Mouse (Mus musculus): ENCODE data around the gene Pnrc1. TPM values are rescaled to one million over a fixed set of nuclear protein-coding genes. Genes with fewer than 3 reads are reported as not detected.

Pnrc1 gene
- polyA plus RNA-seq, 3 experiments from 2014 or later: 55.0 to 86.9 (median 86.3) TPM

DNA sequence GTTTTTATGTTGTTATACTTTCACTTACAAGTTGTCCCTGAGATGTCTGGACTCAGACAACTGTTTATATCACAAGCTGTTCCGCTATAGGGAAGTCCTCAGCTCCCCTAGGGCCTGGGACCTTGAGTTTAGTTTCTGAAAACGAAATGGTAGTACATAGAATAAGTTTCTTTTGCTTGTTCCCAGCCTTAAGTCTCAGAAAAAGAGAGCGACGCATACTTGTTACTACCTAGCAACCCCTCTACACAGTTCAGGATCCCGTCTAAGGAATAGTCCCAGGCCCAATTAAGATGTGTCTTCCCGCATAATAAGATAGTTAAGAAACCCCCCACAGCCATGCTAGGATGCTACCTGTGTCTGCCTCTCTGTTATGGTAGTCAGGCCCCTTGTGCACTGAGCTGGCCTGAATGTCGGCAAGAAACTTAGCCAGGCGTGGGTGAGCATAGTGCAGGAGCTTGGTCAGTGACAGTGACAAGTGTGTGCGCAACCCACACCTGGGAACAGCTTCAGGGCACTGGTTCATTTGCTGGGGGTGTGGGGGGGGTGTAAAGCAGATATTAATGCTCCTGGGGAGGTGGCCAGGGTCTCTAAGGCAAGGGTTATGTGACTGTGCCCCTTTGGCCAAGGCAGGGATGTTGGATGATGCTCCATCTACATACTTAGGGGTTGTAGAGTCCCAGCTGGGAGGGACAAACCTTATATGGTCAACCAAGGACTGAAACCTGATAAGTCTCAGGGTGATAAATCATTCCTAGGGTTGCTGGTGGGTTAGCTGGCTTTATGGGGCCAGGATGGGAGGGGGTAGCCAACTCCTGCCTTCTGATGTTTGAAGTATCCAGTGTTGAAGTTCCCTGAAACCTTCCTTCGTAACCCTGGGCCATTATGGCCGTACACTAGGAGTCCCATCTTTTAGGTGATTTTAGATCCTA lies 19.3 kb downstream of the Pnrc1 start:
- ATAC-seq: peak; percentile 16

DNA sequence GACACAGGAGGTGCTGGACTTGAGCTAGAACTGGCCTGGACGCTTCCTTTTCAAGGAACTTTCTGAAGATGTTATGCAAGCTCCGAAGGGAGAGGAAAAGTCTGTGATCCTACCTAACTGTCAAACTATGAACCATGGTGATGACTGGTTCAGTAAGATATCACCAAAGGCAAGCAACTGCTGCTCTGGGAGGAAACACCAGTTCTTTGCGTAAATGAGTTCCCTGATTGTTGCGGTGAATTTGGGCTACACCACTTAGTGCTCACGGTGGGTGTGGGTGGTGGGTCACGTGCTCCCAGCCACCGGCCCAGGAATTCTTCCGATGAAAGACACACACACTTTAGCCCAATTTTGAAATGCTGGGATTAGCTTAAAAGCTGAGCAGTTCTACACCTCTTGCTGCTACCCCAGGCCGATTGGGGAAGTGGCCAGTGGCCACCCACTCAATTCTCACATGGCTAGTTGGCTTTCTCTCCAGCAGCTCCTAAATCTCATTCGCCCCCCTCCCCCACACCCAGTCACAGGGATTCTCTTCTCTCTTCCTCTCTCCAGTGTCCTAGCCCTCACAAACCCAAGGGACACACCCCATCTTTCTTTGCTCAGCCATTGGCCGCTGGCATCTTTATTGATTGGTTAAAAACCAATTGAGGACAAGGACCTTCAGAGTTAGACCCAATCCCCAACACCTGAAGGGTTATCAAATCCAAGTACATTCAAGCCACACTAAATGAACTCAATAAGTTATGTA lies 24.8 kb downstream of the Pnrc1 start:
- ATAC-seq: no peak

DNA sequence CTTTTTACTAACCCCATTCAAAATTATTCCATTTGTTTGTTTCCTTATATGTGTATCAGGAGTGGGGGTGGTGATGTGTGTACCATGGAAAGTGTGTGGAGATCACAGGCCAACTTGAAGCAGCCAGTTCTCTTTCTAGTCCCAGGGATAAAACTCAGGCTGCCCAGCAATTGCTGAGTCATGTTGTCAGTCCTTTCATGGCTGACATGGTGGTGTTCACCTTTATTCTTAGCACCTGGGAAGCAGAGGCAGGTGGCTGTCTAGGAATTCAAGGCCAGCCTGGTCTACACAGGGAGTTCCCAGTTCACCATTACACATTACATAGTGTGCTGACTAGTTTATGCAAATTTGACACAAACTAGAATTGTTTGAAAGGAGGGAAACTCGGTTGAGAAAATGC lies 27.1 kb downstream of the Pnrc1 start:
- ATAC-seq: no peak

DNA sequence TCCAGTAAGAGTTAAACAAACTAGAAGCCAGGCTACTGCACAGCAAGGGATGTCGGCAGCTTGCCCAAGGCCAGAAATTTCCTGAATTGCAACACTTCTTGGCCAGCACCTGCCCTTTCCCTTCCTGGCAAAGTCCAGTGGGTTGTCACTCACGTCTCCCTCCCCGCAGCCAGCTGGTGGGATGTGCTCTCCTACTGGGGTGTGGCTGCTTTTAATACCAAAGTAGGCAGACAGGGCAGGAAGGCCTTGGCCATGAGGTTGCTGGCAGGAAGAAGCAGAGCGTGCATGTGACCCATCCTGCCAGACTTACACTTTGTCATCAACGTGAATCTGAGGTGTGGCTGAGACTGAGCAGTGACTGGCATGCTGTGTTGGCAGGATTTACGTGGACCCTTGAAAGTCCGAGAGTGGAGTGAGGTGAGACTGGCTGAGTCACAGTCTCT lies 28.6 kb downstream of the Pnrc1 start:
- peak; percentile 94 for ATAC-seq

DNA sequence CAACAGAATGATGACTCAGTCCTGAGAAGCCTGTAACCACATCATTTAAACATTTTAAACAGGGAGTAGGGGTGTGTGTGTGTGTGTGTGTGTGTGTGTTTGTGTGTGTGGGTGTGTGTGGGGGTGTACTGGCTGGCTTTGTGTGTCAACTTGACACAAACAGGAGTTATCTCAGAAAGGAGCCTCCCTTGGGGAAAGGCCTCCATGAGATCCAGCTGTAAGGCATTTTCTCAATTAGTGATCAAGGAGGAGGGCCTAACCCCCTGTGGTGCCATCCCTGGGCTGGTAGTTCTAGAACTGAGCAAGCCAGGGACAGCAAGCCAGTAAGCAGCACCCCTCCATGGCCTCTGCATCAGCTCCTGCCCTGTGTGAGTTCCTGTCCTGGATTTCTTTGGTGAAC lies 29.7 kb downstream of the Pnrc1 start:
- no peak for ATAC-seq

DNA sequence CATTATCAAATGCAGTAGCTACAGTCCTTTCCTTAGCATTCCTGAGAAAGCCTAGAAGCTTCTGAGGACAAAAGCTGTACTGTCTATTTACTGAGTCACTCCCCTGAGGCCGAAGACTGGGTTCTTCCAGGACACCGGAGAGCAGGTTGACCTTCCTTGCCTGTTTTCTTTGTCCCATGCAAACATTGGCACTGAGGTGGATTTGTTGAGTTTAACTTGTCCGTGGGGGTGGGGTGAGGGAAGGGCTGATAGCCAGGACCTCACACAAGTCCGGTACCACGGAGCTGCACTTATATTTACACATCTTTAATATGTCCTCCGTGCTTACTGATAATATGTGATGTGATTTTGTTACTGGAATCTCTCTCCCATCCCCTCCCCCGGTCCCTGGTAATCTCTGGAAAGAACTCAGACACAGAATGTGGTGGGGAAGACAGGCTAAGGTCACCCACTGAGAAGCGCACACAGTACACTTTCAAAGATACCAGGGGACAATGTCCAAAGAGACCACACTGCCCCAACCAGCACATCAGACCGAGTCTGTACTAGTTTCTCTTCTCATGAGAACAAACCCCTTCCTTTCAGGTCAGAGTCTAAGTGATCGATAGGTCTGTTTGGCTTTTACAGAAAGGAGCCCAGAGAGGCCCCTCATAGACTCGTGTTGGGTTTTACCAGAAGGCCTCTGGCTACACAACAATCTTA lies 32.5 kb downstream of the Pnrc1 start:
- no peak for ATAC-seq

DNA sequence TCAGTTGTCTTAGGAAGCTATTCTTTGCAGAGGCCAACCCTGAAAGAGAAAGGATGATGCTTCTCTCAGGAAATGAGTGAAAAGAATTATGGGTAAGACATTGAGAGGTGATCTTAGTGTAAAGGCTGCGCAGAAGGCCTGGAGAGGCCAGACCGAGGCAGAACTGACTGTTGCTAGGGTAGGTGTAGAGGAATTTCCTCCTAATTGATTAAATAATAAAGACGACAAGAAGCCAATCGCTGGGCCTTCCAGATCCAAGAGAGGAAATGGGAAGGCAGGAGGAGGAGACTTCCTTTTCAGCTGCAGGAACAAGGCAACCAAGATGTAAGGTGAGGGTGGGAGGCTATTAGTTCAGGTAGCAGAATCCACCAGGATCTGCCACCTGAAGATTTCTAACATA lies 35.3 kb downstream of the Pnrc1 start:
- ATAC-seq: peak; percentile 49

DNA sequence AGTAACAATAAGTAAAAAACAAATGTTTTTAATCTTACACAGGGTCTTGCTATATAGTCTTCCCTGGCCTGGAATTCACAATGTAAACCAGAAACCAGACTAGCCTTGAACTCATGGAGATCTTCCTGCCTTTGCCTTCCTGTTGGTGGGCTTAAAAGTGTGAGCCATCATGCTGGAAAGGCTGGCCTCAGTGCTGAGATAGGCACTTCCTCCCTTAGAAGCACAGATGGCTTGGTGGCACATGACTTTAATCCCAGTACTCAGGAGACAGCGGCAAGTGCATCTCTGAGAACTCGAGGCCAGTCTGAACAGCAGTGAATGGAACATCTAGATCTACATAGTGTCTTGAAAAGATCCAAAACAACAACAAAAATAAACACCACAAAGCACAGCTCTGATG lies 39.1 kb downstream of the Pnrc1 start:
- no peak for ATAC-seq

DNA sequence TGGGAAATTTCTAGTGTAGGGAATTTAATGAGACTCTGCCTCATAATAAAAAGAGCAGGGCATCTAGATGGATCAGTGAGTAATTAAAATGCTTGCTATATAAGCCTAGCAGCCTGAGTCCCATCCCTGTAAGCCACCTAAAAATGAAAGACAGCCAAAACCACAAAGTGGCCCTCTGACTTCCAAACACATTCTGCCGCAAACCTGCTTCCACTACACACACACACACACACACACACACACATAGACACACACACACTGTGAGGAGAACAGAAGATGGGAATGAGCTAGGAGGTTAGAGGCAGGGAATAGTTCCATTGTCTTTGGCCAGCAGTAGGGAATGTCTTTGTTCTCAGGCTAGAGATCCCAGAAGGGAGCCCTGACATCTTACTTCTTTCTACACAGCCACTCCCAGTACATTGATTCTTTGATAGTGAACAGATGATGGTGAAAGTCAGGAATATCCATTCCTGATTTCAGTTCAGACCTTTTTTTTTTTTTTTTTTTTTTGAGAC lies 40.2 kb downstream of the Pnrc1 start:
- ATAC-seq: no peak

DNA sequence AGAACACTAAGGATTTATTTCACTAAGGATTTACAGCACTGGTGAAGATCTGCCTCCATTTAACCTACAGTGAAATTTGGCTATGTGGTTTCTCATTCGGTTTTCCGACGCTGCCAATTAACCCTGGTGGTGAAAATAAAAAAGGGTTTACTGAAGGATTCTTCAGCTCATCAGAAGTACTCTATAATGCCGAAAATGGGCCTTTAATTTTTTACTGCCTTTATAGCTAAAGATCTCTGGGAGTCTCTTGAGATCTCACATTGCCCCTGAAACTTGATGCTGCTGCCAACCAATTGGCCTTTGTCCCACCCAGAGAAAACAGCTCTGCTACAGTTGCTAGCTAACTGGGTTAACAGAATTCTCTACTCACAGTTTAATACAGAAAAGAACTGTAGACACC lies 41.0 kb downstream of the Pnrc1 start:
- no peak for ATAC-seq

DNA sequence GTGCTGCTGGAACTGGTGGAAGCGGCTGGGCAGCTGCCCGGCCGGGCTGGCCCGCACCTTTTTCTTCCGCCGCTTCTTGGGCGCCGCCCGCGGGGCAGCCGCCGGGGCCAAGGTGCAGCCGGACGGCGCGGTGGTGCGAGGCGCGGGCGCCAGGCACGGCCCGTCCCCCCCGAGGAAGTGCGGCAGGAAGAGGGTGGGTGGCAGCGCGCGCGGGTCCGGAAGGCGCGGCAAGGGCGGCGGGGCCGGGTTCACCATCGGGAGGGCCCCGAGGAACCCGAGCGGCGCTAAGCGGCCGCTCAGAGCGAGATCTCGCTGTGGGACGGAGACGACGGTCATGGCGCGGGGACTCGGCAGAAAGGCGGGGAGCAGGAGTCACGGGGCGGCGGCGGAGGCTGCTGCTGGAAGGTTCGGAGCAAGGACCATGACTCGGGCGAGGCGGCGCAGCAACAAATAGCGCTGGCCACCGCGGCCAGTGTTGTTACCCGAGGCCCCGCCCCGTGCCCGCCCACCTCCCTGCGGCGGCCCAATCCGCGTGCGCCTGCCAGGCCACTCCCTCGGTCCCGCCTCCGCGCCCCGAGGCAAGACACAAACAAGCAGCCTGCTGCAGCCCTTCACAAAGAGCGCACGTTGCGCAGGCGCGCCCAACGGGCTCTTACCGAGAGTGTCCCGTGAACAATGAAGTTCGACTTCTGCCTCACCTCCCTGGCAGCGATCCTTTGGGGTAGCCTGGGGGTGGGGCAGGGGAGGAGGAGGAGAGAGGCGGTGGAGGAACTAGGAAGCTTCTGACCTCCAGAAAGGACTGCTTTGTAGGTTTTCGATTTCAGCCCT lies 41.7 kb downstream of the Pnrc1 start:
- peak; percentile 60 for ATAC-seq

DNA sequence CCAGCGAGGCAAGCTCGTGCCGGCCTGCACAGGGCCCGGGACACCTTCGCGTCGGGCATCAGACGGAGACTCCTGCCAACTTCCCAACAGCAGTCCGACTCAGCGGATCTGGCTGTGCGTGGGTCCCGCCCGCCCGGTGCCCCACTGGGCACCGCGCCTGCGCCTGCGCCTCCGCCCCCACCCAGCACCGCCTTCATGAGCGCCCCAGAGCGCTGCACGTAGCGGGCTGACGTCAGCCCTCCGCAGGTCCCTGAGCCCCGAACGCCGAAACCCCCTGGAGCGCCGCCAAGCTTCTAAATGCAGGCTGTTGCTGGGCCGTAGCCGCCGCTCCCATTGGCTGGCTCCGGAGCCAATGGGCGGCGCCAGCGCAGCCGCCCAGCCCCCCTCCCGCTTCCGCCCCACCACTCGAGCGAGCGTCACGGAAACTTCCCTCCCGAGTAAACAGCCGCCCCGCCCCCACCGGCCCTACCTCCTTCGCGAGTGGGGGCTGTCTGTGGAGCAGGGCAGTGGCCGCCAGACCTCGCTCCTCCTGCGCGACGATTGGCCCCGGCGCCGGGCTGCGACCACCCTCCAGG lies 42.4 kb downstream of the Pnrc1 start:
- peak; percentile 72 for ATAC-seq

DNA sequence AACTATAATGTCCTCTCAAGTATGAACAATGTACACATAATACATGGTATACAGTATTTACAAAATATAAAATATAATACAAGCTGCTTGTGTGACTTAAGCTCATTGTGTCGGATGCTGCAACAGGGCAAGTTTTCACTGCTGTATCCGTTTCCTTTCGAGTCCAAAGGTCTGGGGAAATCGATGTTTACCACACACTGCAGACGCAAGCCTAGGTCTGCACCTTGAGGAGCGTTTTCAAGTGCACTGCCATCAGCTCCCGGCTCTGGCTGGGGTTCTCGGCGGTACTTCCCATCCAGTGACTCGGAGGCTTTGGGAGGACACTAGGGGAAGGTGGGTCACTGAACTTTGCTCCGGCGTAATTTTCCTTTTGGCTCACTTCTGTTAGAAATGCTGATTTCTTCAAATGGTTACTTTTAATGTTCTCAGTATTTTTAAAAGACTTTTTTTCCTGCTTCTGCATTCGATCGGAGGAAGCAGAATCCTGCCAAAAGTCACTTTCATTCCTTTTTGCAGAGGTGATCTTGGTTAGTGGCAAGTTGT lies 44.0 kb downstream of the Pnrc1 start:
- ATAC-seq: no peak

DNA sequence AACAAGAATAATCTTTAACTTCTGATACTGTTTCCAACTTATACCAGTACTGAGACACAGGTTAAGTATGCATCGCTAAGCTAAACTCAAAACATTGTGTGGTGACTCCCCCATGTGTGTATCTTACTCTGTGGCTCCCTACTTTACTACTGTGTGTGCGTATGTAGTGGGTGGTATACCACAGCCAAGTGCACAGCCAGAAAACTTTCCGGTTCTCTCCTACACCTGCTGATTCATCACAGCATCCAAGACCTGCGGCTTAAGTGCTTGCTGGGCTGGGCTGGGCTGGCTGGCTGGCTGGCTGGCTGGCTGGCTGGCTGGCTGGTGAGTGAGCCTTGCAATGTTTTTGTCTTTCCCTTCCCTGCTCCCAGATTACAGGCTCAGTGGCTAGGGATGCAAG lies 46.0 kb downstream of the Pnrc1 start:
- ATAC-seq: peak; percentile 13

DNA sequence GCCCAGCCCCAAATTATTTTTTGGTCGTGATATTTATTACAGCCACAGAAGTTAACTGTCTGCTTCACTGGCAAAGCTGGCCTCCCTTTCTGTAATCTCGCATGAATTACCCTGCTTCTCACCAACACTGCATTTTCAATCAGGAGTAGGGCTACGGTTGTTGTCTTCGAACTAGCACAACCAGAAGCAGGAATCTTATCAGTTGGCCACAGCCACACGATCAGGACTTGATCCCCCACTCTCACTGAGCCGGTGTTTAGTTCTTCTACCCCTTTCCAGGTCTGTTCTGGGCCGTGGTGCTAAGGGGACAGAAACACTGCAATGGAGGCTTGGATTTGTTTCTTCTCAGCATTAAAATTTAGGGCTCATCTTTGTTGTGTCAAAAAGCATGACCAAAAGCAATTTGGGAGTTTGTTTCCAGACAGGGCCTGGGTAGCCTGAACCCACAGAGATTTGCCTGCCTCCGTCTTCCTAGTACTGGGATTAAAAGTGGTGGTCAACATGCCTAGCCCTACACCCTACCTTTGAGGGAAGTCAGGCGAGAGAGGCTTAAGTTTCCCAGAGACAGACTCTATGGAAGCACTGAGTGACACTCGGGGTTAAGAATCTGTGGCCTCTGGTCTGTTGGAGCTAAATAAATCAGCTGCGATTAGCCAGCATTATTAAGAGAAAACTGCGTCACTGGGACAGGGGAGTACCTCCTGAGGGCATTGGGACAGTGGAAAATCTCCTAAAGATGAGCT lies 46.8 kb downstream of the Pnrc1 start:
- no peak for ATAC-seq

DNA sequence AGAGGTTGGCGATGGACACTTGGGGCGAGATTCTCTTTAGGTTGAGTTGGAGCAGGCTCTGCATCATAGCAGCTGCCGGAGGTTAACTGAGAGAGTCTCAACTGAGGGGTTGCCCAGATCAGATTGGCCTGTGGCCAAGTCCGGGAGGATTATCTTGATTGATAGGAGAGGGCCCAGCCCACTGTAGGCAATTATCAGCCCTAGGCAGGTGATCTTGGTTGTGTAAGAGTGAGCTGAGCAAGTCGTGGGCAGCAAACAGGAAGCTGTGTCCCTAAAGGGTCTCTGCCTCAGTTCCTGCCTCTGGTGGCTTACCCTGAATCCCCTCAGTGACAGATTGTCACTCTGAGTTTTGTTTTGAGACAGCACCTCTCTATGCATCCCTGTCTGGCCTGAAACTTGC lies 47.4 kb downstream of the Pnrc1 start:
- peak; percentile 5 for ATAC-seq

DNA sequence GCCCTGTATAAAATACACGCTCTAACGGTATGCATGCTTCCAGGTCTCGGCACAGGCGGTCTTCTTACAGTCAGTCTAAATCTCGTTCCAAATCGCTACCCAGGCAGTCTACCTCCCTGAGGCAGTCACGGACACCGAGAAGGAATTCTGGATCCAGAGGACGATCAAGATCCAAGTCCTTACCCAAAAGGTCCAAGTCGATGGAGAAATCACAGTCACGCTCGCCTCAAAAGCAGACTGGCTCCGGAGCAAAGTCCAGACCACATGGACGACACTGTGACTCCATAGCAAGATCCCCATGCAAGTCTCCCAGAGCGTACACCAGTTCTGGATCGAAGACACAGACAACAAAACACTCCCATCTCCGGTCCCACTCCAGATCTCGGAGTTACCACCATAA lies 59.1 kb downstream of the Pnrc1 start:
- ATAC-seq: no peak

DNA sequence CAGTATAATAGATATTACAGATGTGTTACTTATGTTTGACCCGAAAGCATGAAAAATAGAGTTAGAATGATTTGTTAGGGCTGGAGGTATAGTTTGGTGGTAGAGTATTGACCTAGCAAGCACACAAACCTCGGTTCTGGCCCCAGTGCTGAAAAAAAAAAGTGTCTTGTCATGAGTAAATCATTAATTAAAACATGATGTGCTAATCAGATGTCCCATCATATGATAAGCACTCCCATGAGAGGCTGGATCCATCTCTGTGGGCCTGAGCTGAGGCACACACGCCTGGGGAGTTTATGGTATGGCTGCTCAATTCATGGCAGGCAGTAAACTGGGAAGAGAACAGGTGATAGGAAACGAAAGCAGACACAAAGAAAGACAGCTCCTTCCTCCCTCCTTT lies 60.3 kb downstream of the Pnrc1 start:
- no peak for ATAC-seq

DNA sequence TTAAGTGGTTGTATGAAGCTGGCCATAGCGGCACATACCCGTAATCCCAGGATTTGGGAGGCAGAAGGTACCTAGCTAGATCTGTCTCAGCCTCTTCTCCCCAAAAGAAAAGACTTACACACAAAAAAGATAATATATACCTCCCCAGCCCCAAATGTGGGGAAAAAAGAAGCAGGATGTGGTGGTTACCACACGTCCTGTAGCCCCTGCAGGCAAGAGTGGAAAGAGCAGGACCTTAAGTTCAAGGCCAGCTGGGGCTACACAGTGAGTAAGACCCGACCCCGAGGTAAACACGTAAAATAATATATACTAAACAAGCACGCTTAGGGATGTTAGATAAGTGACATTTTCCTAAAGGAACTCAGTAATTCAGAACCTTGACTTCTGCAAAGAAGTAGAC lies 62.8 kb downstream of the Pnrc1 start:
- peak; percentile 94 for ATAC-seq

DNA sequence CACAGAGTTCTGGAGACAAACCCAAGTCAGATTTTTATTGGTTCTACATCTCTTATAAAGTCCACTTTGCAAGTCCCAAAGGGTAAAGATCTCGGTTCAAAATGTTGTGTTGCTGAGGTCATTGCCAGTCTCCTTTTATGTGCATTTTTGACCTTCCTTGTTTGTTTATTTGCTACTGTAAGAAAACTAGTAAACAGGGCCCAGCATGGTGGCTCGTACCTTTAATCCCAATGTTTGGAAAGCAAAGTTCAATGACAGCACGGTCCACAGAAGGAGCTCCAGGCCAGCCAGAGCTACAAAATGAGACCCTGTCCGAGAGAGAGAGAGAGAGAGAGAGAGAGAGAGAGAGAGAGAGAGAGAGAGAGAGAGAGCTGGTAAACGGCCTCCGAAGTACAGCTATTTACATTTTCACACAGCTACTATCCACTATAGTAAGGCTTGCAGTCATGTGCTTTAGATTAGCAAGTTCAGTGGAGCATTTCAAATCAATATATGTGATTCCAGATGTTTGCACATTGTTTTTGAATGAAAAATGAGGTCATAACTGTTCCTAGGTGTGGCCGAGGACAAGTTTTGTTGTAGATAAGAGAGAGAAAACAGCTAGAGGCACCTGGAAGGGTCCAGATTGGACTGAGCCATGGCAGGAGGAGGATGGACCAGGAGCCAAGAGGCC lies 65.8 kb downstream of the Pnrc1 start:
- no peak for ATAC-seq
